Mouse (Mus musculus): ENCODE data around the gene Atxn10.

The Atxn10 gene

GRCm38 (mm10) chr15:85334234-85334633 is 1.8 kb upstream of the Atxn10 start:
- no peak for DNase-seq (ENCODE audit: low spot score in 2 of 2)

- DNase-seq (ENCODE audit: low spot score in 2 of 2): peak; percentile 56 to 76
Observed at GRCm38 (mm10) chr15:85336301-85336991, 401 bp downstream of the Atxn10 start.

- DNase-seq (ENCODE audit: low spot score in 2 of 2): no peak
Observed at GRCm38 (mm10) chr15:85337219-85337618, 1.2 kb downstream of the Atxn10 start.

GRCm38 (mm10) chr15:85337979-85338378 is 1.9 kb downstream of the Atxn10 start:
- no peak for DNase-seq (ENCODE audit: low spot score in 2 of 2)

GRCm38 (mm10) chr15:85342246-85342645 is 6.2 kb downstream of the Atxn10 start:
- DNase-seq (ENCODE audit: low spot score in 2 of 2): no peak

GRCm38 (mm10) chr15:85344673-85345072 is 8.6 kb downstream of the Atxn10 start:
- no peak for DNase-seq (ENCODE audit: low spot score in 2 of 2)

- DNase-seq (ENCODE audit: low spot score in 2 of 2): peak in 1 of 2 experiments; percentile 20
Observed at GRCm38 (mm10) chr15:85347058-85347700, 11.1 kb downstream of the Atxn10 start.

- no peak for DNase-seq (ENCODE audit: low spot score in 2 of 2)
Observed at GRCm38 (mm10) chr15:85350144-85350543, 14.1 kb downstream of the Atxn10 start.

GRCm38 (mm10) chr15:85354060-85354459 is 18.0 kb downstream of the Atxn10 start:
- DNase-seq (ENCODE audit: low spot score in 2 of 2): no peak

GRCm38 (mm10) chr15:85356112-85356511 is 20.1 kb downstream of the Atxn10 start:
- no peak for DNase-seq (ENCODE audit: low spot score in 2 of 2)

- no peak for DNase-seq (ENCODE audit: low spot score in 2 of 2)
Observed at GRCm38 (mm10) chr15:85357465-85358225, 21.6 kb downstream of the Atxn10 start.

GRCm38 (mm10) chr15:85359483-85359882 is 23.4 kb downstream of the Atxn10 start:
- DNase-seq (ENCODE audit: low spot score in 2 of 2): no peak

GRCm38 (mm10) chr15:85359901-85360300 is 23.9 kb downstream of the Atxn10 start:
- no peak for DNase-seq (ENCODE audit: low spot score in 2 of 2)

- no peak for DNase-seq (ENCODE audit: low spot score in 2 of 2)
Observed at GRCm38 (mm10) chr15:85364366-85364765, 28.3 kb downstream of the Atxn10 start.

GRCm38 (mm10) chr15:85366938-85367337 is 30.9 kb downstream of the Atxn10 start:
- DNase-seq (ENCODE audit: low spot score in 2 of 2): no peak

GRCm38 (mm10) chr15:85369765-85370164 is 33.7 kb downstream of the Atxn10 start:
- DNase-seq (ENCODE audit: low spot score in 2 of 2): no peak

GRCm38 (mm10) chr15:85373125-85373524 is 37.1 kb downstream of the Atxn10 start:
- no peak for DNase-seq (ENCODE audit: low spot score in 2 of 2)

GRCm38 (mm10) chr15:85383477-85383876 is 47.4 kb downstream of the Atxn10 start:
- no peak for DNase-seq (ENCODE audit: low spot score in 2 of 2)

GRCm38 (mm10) chr15:85388696-85389095 is 52.7 kb downstream of the Atxn10 start:
- no peak for DNase-seq (ENCODE audit: low spot score in 2 of 2)

GRCm38 (mm10) chr15:85389915-85390314 is 53.9 kb downstream of the Atxn10 start:
- DNase-seq (ENCODE audit: low spot score in 2 of 2): no peak

GRCm38 (mm10) chr15:85395360-85395759 is 59.3 kb downstream of the Atxn10 start:
- DNase-seq (ENCODE audit: low spot score in 2 of 2): no peak

- no peak for DNase-seq (ENCODE audit: low spot score in 2 of 2)
Observed at GRCm38 (mm10) chr15:85401926-85402325, 65.9 kb downstream of the Atxn10 start.

- DNase-seq (ENCODE audit: low spot score in 2 of 2): no peak
Observed at GRCm38 (mm10) chr15:85403256-85403731, 67.2 kb downstream of the Atxn10 start.

All from natural killer cell, adult 2 months (primary cell).